ENCODE assay signal across 34 mouse cellular contexts in the genomic region with DNA sequence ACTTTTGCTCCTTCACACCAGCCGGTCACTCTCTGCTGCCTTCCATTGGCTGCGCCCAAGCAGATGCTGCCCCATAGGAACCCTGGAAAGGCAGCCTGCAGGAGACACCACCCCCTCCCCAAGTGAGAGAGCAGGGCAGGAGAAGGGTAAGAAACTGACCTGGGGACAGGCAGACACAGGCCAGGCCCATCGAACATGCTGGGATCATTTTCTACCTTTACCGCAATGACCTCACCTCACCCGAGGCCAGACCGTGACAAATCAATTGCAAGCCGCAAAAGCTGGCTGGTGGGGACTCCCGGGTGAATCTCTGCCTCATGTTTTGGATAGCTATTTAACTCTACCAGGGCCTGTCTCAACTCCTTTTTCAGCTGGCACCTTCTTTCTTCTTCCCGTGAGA.
DNase-seq lines count a peak whose midpoint lies in the region; ATAC-seq and TF ChIP-seq lines count a peak whose summit lies in the region.
"Had no signal": no experiment of that assay in that cellular context is flagged by ENCODE, and none has a peak within 500 bp of the region (broad histone marks: within the 10 kb centered on the region; RNA-seq: fewer than 3 reads in every experiment).

No protein-coding gene starts in this region.

- no peaks in the 10 kb centered on the region for H3K36me3 ChIP-seq in hindbrain, embryonic 10.5 days
- H3K36me3 ChIP-seq in hindbrain, embryonic 14.5 days (replicated peaks; ENCODE audit: control insufficient read depth, insufficient read depth) = no peaks in the 10 kb centered on the region
- H3K36me3 ChIP-seq in embryonic facial prominence, embryonic 13.5 days = no peaks in the 10 kb centered on the region
- H3K36me3 ChIP-seq in kidney, adult 2 months (ENCODE audit: control insufficient read depth, insufficient read depth, low read length) = no peaks in the 10 kb centered on the region
- H3K36me3 ChIP-seq: embryonic facial prominence, embryonic 15.5 days; forebrain, embryonic 12.5 days; heart, embryonic 15.5 days; hindbrain, embryonic 13.5 days; limb, embryonic 15.5 days; liver, embryonic 13.5 days had no signal

- 44% methylated on average over 9 of the region's 9 CpGs for WGBS in hindbrain, embryonic 10.5 days
- WGBS in hindbrain, embryonic 14.5 days = 50% methylated on average over 9 of the region's 9 CpGs
- 27% methylated on average over 9 of the region's 9 CpGs for WGBS in embryonic facial prominence, embryonic 13.5 days
- 73% methylated on average over 9 of the region's 9 CpGs for WGBS in kidney, adult 2 months

- no peak overlapping the region for H3K4me3 ChIP-seq in hindbrain, embryonic 10.5 days
- H3K4me3 ChIP-seq in hindbrain, embryonic 14.5 days (replicated peaks; ENCODE audit: low read length) = no peak overlapping the region
- no peak overlapping the region for H3K4me3 ChIP-seq in embryonic facial prominence, embryonic 13.5 days
- no peak overlapping the region for H3K4me3 ChIP-seq in kidney, adult 2 months (ENCODE audit: insufficient read depth, low read depth, low read length)
- H3K4me3 ChIP-seq: embryonic facial prominence, embryonic 15.5 days; forebrain, embryonic 12.5 days; heart, embryonic 15.5 days; hindbrain, embryonic 13.5 days; limb, embryonic 15.5 days; liver, embryonic 13.5 days; megakaryocyte, embryonic 14.5 days had no signal

- H3K27me3 ChIP-seq in hindbrain, embryonic 10.5 days (ENCODE audit: insufficient read depth, poor library complexity, severe bottlenecking) = no peaks in the 10 kb centered on the region
- H3K27me3 ChIP-seq in hindbrain, embryonic 14.5 days (ENCODE audit: control insufficient read depth, insufficient read depth, low read length) = no peaks in the 10 kb centered on the region
- H3K27me3 ChIP-seq in embryonic facial prominence, embryonic 13.5 days = no peaks in the 10 kb centered on the region
- H3K27me3 ChIP-seq in kidney, adult 2 months (replicated peaks; ENCODE audit: control insufficient read depth, insufficient read depth, low read length) = no peaks in the 10 kb centered on the region
- H3K27me3 ChIP-seq: embryonic facial prominence, embryonic 15.5 days; forebrain, embryonic 12.5 days; heart, embryonic 15.5 days; hindbrain, embryonic 13.5 days; limb, embryonic 15.5 days; liver, embryonic 13.5 days; megakaryocyte, embryonic 14.5 days had no signal

- H3K4me2 ChIP-seq in hindbrain, embryonic 14.5 days (replicated peaks) = no peak overlapping the region
- H3K4me2 ChIP-seq in embryonic facial prominence, embryonic 13.5 days = no peak overlapping the region
- H3K4me2 ChIP-seq: embryonic facial prominence, embryonic 15.5 days; forebrain, embryonic 12.5 days; heart, embryonic 15.5 days; hindbrain, embryonic 13.5 days; limb, embryonic 15.5 days; liver, embryonic 13.5 days had no signal

- no peak overlapping the region for H3K9ac ChIP-seq in hindbrain, embryonic 14.5 days
- no peak overlapping the region for H3K9ac ChIP-seq in embryonic facial prominence, embryonic 13.5 days
- H3K9ac ChIP-seq: embryonic facial prominence, embryonic 15.5 days; forebrain, embryonic 12.5 days; forebrain, postnatal 0 days; heart, embryonic 15.5 days; hindbrain, embryonic 13.5 days; limb, embryonic 15.5 days; liver, embryonic 13.5 days had no signal

- no peak for ATAC-seq in hindbrain, embryonic 14.5 days (ENCODE audit: low FRiP score)
- peak; percentile 32; the same call in 1 of the 2 replicates for ATAC-seq in embryonic facial prominence, embryonic 13.5 days (ENCODE audit: insufficient number of reproducible peaks, insufficient read depth, low FRiP score, low TSS enrichment, low read depth)
- ATAC-seq in frontal cortex, adult (ENCODE audit: low TSS enrichment) = no peak
- ATAC-seq: activated CD4-positive, CD25-positive, alpha-beta regulatory T cell, adult 4 months; forebrain, postnatal 0 days; inflammation-experienced regulatory T-cells, adult 6 months; lung, postnatal 0 days had no signal

- peak; percentile 28 for DNase-seq in hindbrain, embryonic 10.5 days (ENCODE audit: low spot score)
- no peak for DNase-seq in hindbrain, embryonic 14.5 days (ENCODE audit: low spot score)
- peak; percentile 80 for DNase-seq in MN1 (ENCODE audit: low spot score)
- peak; percentile 39 for DNase-seq in embryo, embryonic 11 days
- DNase-seq in kidney, adult 2 months = no peak
- DNase-seq: adrenal gland, adult 8-10 months; B cell, adult 2 months; cerebellum, adult 11 months; cerebellum, adult 9-11 months; forebrain, postnatal 0 days; gastrocnemius, postnatal 25 days; kidney, adult 11 months; kidney, postnatal 4 days; layer of hippocampus, postnatal 36 days; left cerebral cortex, postnatal 4 days; liver, embryonic 13.5 days; lung, adult 18-20 months; lung, postnatal 4 days; midbrain, embryonic 14.5 days; right cerebral cortex, adult 18-20 months; thymus, adult 18-20 months; thymus, postnatal 25 days had no signal

- TF ChIP-seq CTCF in kidney, adult 2 months (conservative IDR thresholded peaks at IDR 0.05; ENCODE audit: insufficient read depth, insufficient read length, low read depth, low read length) = no peak

- TF ChIP-seq POLR2A in kidney, adult 2 months (IDR thresholded peaks at IDR 0.05; ENCODE audit: low read depth, low read length) = no peak

- H3K9me3 ChIP-seq in hindbrain, embryonic 10.5 days = no peaks in the 10 kb centered on the region
- H3K9me3 ChIP-seq in hindbrain, embryonic 14.5 days (ENCODE audit: control insufficient read depth, low read length) = no peaks in the 10 kb centered on the region
- H3K9me3 ChIP-seq in embryonic facial prominence, embryonic 13.5 days = no peaks in the 10 kb centered on the region
- H3K9me3 ChIP-seq: embryonic facial prominence, embryonic 15.5 days; forebrain, embryonic 12.5 days; heart, embryonic 15.5 days; hindbrain, embryonic 13.5 days; limb, embryonic 15.5 days; liver, embryonic 13.5 days had no signal

- no peak overlapping the region for H3K27ac ChIP-seq in hindbrain, embryonic 10.5 days
- no peak overlapping the region for H3K27ac ChIP-seq in hindbrain, embryonic 14.5 days
- no peak overlapping the region for H3K27ac ChIP-seq in embryonic facial prominence, embryonic 13.5 days
- no peak overlapping the region for H3K27ac ChIP-seq in kidney, adult 2 months (ENCODE audit: insufficient read depth, low read depth, low read length)
- H3K27ac ChIP-seq: embryonic facial prominence, embryonic 15.5 days; forebrain, embryonic 12.5 days; hindbrain, embryonic 13.5 days; limb, embryonic 15.5 days; liver, embryonic 13.5 days; stomach, postnatal 0 days had no signal

- H3K4me1 ChIP-seq in hindbrain, embryonic 10.5 days (replicated peaks) = peaks cover 15% of the 10 kb centered on the region
- H3K4me1 ChIP-seq in hindbrain, embryonic 14.5 days (replicated peaks; ENCODE audit: control insufficient read depth, insufficient read depth, low read length) = no peaks in the 10 kb centered on the region
- peaks cover 26% of the 10 kb centered on the region for H3K4me1 ChIP-seq in embryonic facial prominence, embryonic 13.5 days
- 0 out of 2 replicates have a peak, but pooled peaks cover 3% of the 10 kb centered on the region for H3K4me1 ChIP-seq in kidney, adult 2 months (ENCODE audit: control insufficient read depth, insufficient read depth, low read length)
- H3K4me1 ChIP-seq: forebrain, embryonic 12.5 days; heart, embryonic 15.5 days; hindbrain, embryonic 13.5 days; limb, embryonic 15.5 days; liver, embryonic 13.5 days had no signal

Comparison
In these comparisons a context has a peak if more than half of its experiments do, and no peak if none do; other contexts are left out.
1. DNase-seq: peak in hindbrain, embryonic 10.5 days (single experiment), MN1 (single experiment) and embryo, embryonic 11 days (single experiment); none in hindbrain, embryonic 14.5 days (single experiment) and kidney, adult 2 months (single experiment).